Mouse (Mus musculus): ENCODE measurements around the gene Mmp25.

GRCm38 (mm10) chr17:23680336-23680735, 35.3 kb upstream of the Mmp25 start:
- no peak for TF ChIP-seq MYOG (IDR thresholded peaks at IDR 0.05; ENCODE audit: control insufficient read depth in 1 of 3, insufficient read depth in 1 of 3, insufficient read length in 2 of 3, low read depth in 2 of 3)
- no peak for TF ChIP-seq POLR2AphosphoS2 (IDR thresholded peaks at IDR 0.05; ENCODE audit: insufficient read length, low read depth)
- TF ChIP-seq POLR2A (IDR thresholded peaks at IDR 0.05; ENCODE audit: insufficient read length, low read depth), result no peak
- TF ChIP-seq SRF (IDR thresholded peaks at IDR 0.05; ENCODE audit: control insufficient read depth, insufficient read length, low read depth), result no peak
- no peak for TF ChIP-seq MAX (IDR thresholded peaks at IDR 0.05; ENCODE audit: low read depth)
- no peak for TF ChIP-seq USF1 (IDR thresholded peaks at IDR 0.05; ENCODE audit: low read depth)
- TF ChIP-seq TCF12 (IDR thresholded peaks at IDR 0.05; ENCODE audit: insufficient read depth, poor library complexity, severe bottlenecking), result no peak
- no peak for TF ChIP-seq E2F4 (IDR thresholded peaks at IDR 0.05; ENCODE audit: insufficient read depth)
- no peak for TF ChIP-seq REST (IDR thresholded peaks at IDR 0.05; ENCODE audit: insufficient read depth, insufficient read length)

Measured in myocyte (in vitro differentiated cells).